Mouse (Mus musculus) erythroblast, embryonic 14.5 days (primary cell): ENCODE measurements around the gene Tgfbi. TPM values are rescaled to one million over a fixed set of nuclear protein-coding genes. Genes with fewer than 3 reads are reported as not detected.

Experiments
- H3K27me3 ChIP-seq: 2 replicates; pipeline ENCODE4 v1.6.1; 2012; ENCODE audit warnings: inconsistent platforms; ENCODE audit not compliant: control insufficient read depth
- H3K36me3 ChIP-seq: 2 replicates; pipeline ENCODE4 v1.6.1; 2012; ENCODE audit warnings: mild to moderate bottlenecking, inconsistent platforms; ENCODE audit not compliant: control insufficient read depth
- H3K4me1 ChIP-seq: 2 replicates; pipeline ENCODE4 v1.6.1; 2012; ENCODE audit warnings: inconsistent platforms; ENCODE audit not compliant: control insufficient read depth
- H3K4me3 ChIP-seq: replicated peaks from 2 replicates; pipeline ENCODE3; 2012; ENCODE audit warnings: moderate library complexity, mild to moderate bottlenecking, inconsistent platforms
- H3K9me3 ChIP-seq: 2 replicates; pipeline ENCODE4 v1.6.1; 2012; ENCODE audit warnings: low read length, inconsistent platforms, mixed read lengths; ENCODE audit not compliant: control insufficient read depth
- GATA1 ChIP-seq: IDR thresholded peaks from 2 replicates; pipeline ENCODE4 v1.6.1; 2012; ENCODE audit warnings: low read length, inconsistent platforms, mixed read lengths
- TAL1 ChIP-seq: IDR thresholded peaks from 3 replicates; pipeline ENCODE4 v1.6.1; 2012; ENCODE audit warnings: low read length, inconsistent platforms, mixed read lengths
- polyA plus RNA-seq: library from polyadenylated mRNA; stranded (reverse); fragments of >175 nt; gene quantifications from 2 replicates; pipeline ENCODE4 v1.2.3, GENCODE M21; 2012

The Tgfbi gene
- polyA plus RNA-seq = 0.13 and 0.18 TPM in 2 replicates

DNA sequence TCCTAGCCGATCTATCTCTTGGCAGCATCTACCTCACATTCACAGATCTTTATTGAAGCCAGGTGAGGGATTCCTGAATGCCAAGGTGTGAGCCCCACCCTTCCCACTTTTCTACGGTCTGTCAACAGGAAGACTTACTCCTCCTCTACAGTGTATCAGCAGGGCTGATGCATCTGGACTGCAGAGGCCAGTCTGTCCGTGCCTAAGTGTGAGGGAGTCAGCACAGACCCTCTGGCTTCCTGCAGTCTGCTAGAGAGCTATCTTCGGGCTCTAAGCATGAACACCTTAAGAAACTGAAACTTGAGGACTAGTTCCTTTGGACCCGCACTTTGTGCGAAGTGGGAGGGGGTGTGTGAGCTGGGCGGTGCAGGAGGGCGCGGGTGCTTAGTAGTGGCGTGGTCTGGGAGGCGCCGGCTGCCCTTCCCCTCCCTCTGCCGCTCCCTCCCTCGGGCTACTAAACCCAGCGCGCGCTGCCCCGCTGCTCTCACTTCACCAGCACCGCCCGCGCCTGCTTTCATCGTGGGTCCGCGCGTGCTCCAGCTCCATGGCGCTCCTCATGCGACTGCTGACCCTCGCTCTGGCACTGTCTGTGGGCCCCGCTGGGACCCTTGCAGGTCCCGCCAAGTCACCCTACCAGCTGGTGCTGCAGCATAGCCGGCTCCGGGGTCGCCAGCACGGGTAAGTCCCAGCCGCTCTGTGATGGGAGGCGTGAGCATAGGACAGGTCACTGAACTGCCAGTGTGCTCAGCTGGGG lies at the start of gene Tgfbi:
Gene Tgfbi (plus strand): TSS at position 421 of the 754 bp plus-strand sequence.
- peak within 1 kb of the TSS; percentile 34 for H3K4me3 ChIP-seq
- TF ChIP-seq TAL1 (no peak), GATA1 (no peak)
- H3K4me1 ChIP-seq = no peaks in the 10 kb centered on the region
- no peaks in the 10 kb centered on the region for H3K9me3 ChIP-seq
- H3K36me3 ChIP-seq = no peaks in the 10 kb centered on the region
- peaks cover 14% of the 10 kb centered on the region for H3K27me3 ChIP-seq

GRCm38 (mm10) chr13:56559841-56560370 lies 49.4 kb upstream of the Tgfbi start:
- Histone ChIP-seq H3K4me1 (no peaks in the 10 kb centered on the region), H3K9me3 (no peaks in the 10 kb centered on the region), H3K36me3 (no peaks in the 10 kb centered on the region), H3K4me3 (no peak overlapping the region), H3K27me3 (no peaks in the 10 kb centered on the region)
- TF ChIP-seq TAL1 (no peak), GATA1 (no peak)

- no peak overlapping the region for H3K4me3 ChIP-seq
- H3K4me1 ChIP-seq = no peaks in the 10 kb centered on the region
- no peaks in the 10 kb centered on the region for H3K27me3 ChIP-seq
- H3K36me3 ChIP-seq = no peaks in the 10 kb centered on the region
- TF ChIP-seq GATA1 = no peak
- no peak for TF ChIP-seq TAL1
- no peaks in the 10 kb centered on the region for H3K9me3 ChIP-seq
Measured at GRCm38 (mm10) chr13:56561129-56561528, 48.2 kb upstream of the Tgfbi start.

GRCm38 (mm10) chr13:56563075-56563474 lies 46.2 kb upstream of the Tgfbi start:
- H3K9me3 ChIP-seq = no peaks in the 10 kb centered on the region
- no peaks in the 10 kb centered on the region for H3K4me1 ChIP-seq
- H3K36me3 ChIP-seq = no peaks in the 10 kb centered on the region
- TF ChIP-seq GATA1 (no peak), TAL1 (no peak)
- no peak overlapping the region for H3K4me3 ChIP-seq
- no peaks in the 10 kb centered on the region for H3K27me3 ChIP-seq

DNA sequence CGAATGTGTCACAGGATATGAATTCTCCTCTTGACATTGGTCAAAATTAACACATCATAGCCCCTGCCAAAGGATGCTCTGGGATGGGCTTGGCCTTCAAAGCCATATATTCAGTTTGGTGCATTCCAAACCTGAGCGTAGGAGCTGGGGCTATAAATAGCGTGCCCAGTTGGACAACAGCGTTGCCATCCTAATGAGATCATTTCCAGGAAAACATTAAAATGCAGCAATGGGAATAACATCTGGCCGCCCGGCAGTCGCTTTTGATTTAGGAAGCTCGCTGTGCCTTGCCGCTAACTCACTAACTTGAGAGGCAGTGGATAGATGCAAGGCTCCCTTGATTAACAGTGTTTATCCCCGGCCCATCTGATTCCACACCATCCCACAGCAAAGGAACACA lies 43.0 kb upstream of the Tgfbi start:
- TF ChIP-seq GATA1 = no peak
- no peak for TF ChIP-seq TAL1
- H3K27me3 ChIP-seq = no peaks in the 10 kb centered on the region
- no peaks in the 10 kb centered on the region for H3K9me3 ChIP-seq
- no peaks in the 10 kb centered on the region for H3K36me3 ChIP-seq
- H3K4me1 ChIP-seq = no peaks in the 10 kb centered on the region
- H3K4me3 ChIP-seq = no peak overlapping the region

GRCm38 (mm10) chr13:56571645-56572044 lies 37.7 kb upstream of the Tgfbi start:
- H3K36me3 ChIP-seq = no peaks in the 10 kb centered on the region
- peak; percentile 46; the same call in 1 of the 2 replicates for TF ChIP-seq GATA1
- TF ChIP-seq TAL1 = no peak
- no peak overlapping the region for H3K4me3 ChIP-seq
- no peaks in the 10 kb centered on the region for H3K4me1 ChIP-seq
- no peaks in the 10 kb centered on the region for H3K9me3 ChIP-seq
- H3K27me3 ChIP-seq = no peaks in the 10 kb centered on the region

GRCm38 (mm10) chr13:56575074-56575473 lies 34.2 kb upstream of the Tgfbi start:
- Histone ChIP-seq H3K27me3 (no peaks in the 10 kb centered on the region), H3K36me3 (no peaks in the 10 kb centered on the region), H3K4me3 (no peak overlapping the region), H3K9me3 (no peaks in the 10 kb centered on the region), H3K4me1 (no peaks in the 10 kb centered on the region)
- TF ChIP-seq GATA1 (no peak), TAL1 (no peak)

DNA sequence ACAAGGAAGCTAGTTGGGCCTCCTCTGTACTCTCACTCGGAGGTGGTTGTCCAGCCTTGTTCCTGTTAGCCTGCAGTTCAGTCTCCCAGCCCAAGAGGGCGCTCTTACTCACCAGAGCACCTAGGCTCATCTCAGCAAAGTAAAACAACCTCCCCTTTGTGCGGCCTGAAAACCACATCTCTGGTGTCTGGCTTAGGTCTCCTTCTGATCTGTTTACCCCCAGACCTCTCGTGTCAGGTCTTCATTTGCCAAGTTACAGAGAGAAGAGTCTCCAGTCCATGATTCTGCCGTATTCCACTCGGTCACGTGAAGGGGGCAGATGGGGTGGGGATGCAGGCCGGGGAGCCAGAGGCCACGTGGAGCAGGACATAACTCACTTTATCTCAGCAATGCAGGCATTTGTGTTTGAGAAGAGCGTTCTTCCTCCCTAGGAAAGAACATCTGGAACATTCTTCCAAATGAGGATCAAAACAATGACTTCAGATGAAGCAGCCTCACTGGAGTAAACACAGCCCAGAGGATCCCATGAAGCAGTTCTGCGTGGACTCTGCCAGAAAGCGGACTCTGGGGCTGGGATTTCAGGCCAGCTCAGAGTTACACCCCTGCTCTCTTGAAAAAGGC lies 33.5 kb upstream of the Tgfbi start:
- TF ChIP-seq GATA1 (no peak), TAL1 (no peak)
- Histone ChIP-seq H3K27me3 (no peaks in the 10 kb centered on the region), H3K9me3 (no peaks in the 10 kb centered on the region), H3K36me3 (no peaks in the 10 kb centered on the region), H3K4me1 (no peaks in the 10 kb centered on the region), H3K4me3 (no peak overlapping the region)

- Histone ChIP-seq H3K27me3 (no peaks in the 10 kb centered on the region), H3K36me3 (no peaks in the 10 kb centered on the region), H3K4me1 (no peaks in the 10 kb centered on the region), H3K4me3 (no peak overlapping the region), H3K9me3 (no peaks in the 10 kb centered on the region)
- TF ChIP-seq GATA1 (no peak), TAL1 (no peak)
Measured at GRCm38 (mm10) chr13:56578097-56578496, 31.2 kb upstream of the Tgfbi start.
